Mouse (Mus musculus): ENCODE measurements at regions not wholly inside any gene's neighbourhood (a gene's known extent, or its start where the extent isn't known, plus 50 kb on each side); places are given as distances from the start of the nearest gene placed in this dataset.

GRCm38 (mm10) chr1:56453756-56454155 lies 183.5 kb downstream of the Hsfy2 start:
- no peaks in the 10 kb centered on the region for H3K27me3 ChIP-seq (replicated peaks)
- no peaks in the 10 kb centered on the region for H3K4me1 ChIP-seq
- H3K4me3 ChIP-seq (replicated peaks) = no peak overlapping the region
- H3K27ac ChIP-seq = no peak overlapping the region
- no peaks in the 10 kb centered on the region for H3K9me3 ChIP-seq
- 67% methylated on average over 3 of the region's 3 CpGs for WGBS
- H3K9ac ChIP-seq = no peak overlapping the region
- H3K4me2 ChIP-seq = no peak overlapping the region
- no peaks in the 10 kb centered on the region for H3K36me3 ChIP-seq
- no peak for ATAC-seq (ENCODE audit: insufficient read depth, low FRiP score, low read depth)

- Histone ChIP-seq H3K27me3 (replicated peaks) (no peaks in the 10 kb centered on the region), H3K36me3 (no peaks in the 10 kb centered on the region), H3K4me1 (no peaks in the 10 kb centered on the region), H3K4me3 (replicated peaks) (no peak overlapping the region), H3K27ac (no peak overlapping the region), H3K9ac (no peak overlapping the region), H3K9me3 (no peaks in the 10 kb centered on the region), H3K4me2 (no peak overlapping the region)
- ATAC-seq (ENCODE audit: insufficient read depth, low FRiP score, low read depth) = no peak
- 63% methylated on average over 1 of the region's 1 CpGs for WGBS
These were observed 194.4 kb downstream of the Hsfy2 start for GRCm38 (mm10) chr1:56442835-56443234.

GRCm38 (mm10) chr1:56406786-56407185 lies 230.4 kb downstream of the Hsfy2 start:
- no peak overlapping the region for H3K4me2 ChIP-seq
- 75% methylated on average over 1 of the region's 1 CpGs for WGBS
- no peak overlapping the region for H3K4me3 ChIP-seq (replicated peaks)
- no peaks in the 10 kb centered on the region for H3K27me3 ChIP-seq (replicated peaks)
- H3K27ac ChIP-seq = no peak overlapping the region
- no peaks in the 10 kb centered on the region for H3K9me3 ChIP-seq
- H3K36me3 ChIP-seq = no peaks in the 10 kb centered on the region
- no peak for ATAC-seq (ENCODE audit: insufficient read depth, low FRiP score, low read depth)
- H3K9ac ChIP-seq = no peak overlapping the region
- H3K4me1 ChIP-seq = no peaks in the 10 kb centered on the region

GRCm38 (mm10) chr1:56403351-56403750 lies 233.9 kb downstream of the Hsfy2 start:
- Histone ChIP-seq H3K4me1 (no peaks in the 10 kb centered on the region), H3K4me3 (replicated peaks) (no peak overlapping the region), H3K27ac (no peak overlapping the region), H3K36me3 (no peaks in the 10 kb centered on the region), H3K9ac (no peak overlapping the region), H3K4me2 (no peak overlapping the region), H3K9me3 (no peaks in the 10 kb centered on the region), H3K27me3 (replicated peaks) (no peaks in the 10 kb centered on the region)
- no peak for ATAC-seq (ENCODE audit: insufficient read depth, low FRiP score, low read depth)
- WGBS = 79% methylated on average over 2 of the region's 2 CpGs

DNA sequence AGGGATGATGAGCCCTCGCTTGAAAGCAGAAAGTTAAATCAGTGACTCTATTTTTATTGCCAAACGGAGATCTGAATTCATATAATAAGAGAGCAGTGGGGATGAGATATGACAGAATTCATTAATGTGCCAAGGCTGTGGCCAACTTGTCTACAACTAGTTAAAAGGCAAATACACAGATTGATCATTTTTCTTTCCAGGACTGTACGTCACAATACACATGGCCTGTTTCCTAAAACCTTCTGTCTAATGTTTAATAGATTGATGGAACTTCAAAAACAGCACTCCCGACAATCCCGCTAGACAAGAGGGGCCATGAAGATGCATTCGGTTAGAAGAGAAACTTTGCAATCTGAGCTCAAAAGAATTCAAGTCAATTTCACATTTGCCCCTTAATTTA lies 241.4 kb downstream of the Hsfy2 start:
- Histone ChIP-seq H3K9me3 (no peaks in the 10 kb centered on the region), H3K27ac (no peak overlapping the region), H3K27me3 (replicated peaks) (no peaks in the 10 kb centered on the region), H3K36me3 (no peaks in the 10 kb centered on the region), H3K9ac (no peak overlapping the region), H3K4me2 (no peak overlapping the region), H3K4me3 (replicated peaks) (no peak overlapping the region), H3K4me1 (no peaks in the 10 kb centered on the region)
- WGBS = 68% methylated on average over 6 of the region's 6 CpGs
- ATAC-seq (ENCODE audit: insufficient read depth, low FRiP score, low read depth) = no peak

DNA sequence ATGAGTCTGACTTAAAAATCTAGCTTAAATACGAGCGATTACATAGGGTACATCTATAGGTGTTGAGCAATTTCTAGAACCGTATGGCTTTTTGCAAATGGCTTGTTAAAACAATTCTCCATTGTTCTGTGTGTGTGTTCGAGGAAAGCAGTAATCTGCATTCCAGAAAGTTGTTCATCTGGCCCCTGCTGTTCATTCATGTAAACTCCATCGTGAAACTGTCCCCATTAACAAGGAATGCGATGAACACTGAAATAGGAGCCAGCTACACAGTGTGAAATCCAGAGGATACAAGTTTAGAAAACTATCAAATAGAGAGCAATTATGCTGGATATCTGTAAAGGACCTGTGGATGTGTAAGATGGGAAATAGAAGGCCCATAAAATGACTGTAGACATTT lies 250.1 kb downstream of the Hsfy2 start:
- Histone ChIP-seq H3K4me1 (no peaks in the 10 kb centered on the region), H3K9me3 (no peaks in the 10 kb centered on the region), H3K9ac (no peak overlapping the region), H3K4me2 (no peak overlapping the region), H3K36me3 (no peaks in the 10 kb centered on the region), H3K4me3 (replicated peaks) (no peak overlapping the region), H3K27ac (no peak overlapping the region), H3K27me3 (replicated peaks) (no peaks in the 10 kb centered on the region)
- WGBS = 60% methylated on average over 6 of the region's 6 CpGs
- no peak for ATAC-seq (ENCODE audit: insufficient read depth, low FRiP score, low read depth)

GRCm38 (mm10) chr1:56366319-56366718 lies 270.9 kb downstream of the Hsfy2 start:
- no peak overlapping the region for H3K9ac ChIP-seq
- WGBS = 67% methylated on average over 2 of the region's 2 CpGs
- no peaks in the 10 kb centered on the region for H3K36me3 ChIP-seq
- H3K4me3 ChIP-seq (replicated peaks) = no peak overlapping the region
- H3K4me2 ChIP-seq = no peak overlapping the region
- no peaks in the 10 kb centered on the region for H3K27me3 ChIP-seq (replicated peaks)
- H3K9me3 ChIP-seq = no peaks in the 10 kb centered on the region
- H3K4me1 ChIP-seq = no peaks in the 10 kb centered on the region
- no peak for ATAC-seq (ENCODE audit: insufficient read depth, low FRiP score, low read depth)
- H3K27ac ChIP-seq = no peak overlapping the region

- no peak for ATAC-seq (ENCODE audit: insufficient read depth, low FRiP score, low read depth)
- Histone ChIP-seq H3K27ac (no peak overlapping the region), H3K4me3 (replicated peaks) (no peak overlapping the region), H3K36me3 (no peaks in the 10 kb centered on the region), H3K9ac (no peak overlapping the region), H3K9me3 (no peaks in the 10 kb centered on the region), H3K4me2 (no peak overlapping the region), H3K4me1 (no peaks in the 10 kb centered on the region), H3K27me3 (replicated peaks) (no peaks in the 10 kb centered on the region)
- 77% methylated on average over 5 of the region's 5 CpGs for WGBS
These were observed 276.4 kb downstream of the Hsfy2 start for GRCm38 (mm10) chr1:56360857-56361256.

- H3K36me3 ChIP-seq = no peaks in the 10 kb centered on the region
- no peaks in the 10 kb centered on the region for H3K27me3 ChIP-seq (replicated peaks)
- ATAC-seq (ENCODE audit: insufficient read depth, low FRiP score, low read depth) = no peak
- WGBS = 60% methylated on average over 4 of the region's 4 CpGs
- no peak overlapping the region for H3K4me2 ChIP-seq
- no peak overlapping the region for H3K4me3 ChIP-seq (replicated peaks)
- no peak overlapping the region for H3K9ac ChIP-seq
- no peak overlapping the region for H3K27ac ChIP-seq
- no peaks in the 10 kb centered on the region for H3K4me1 ChIP-seq
- H3K9me3 ChIP-seq = no peaks in the 10 kb centered on the region
These were observed 290.6 kb downstream of the Hsfy2 start for GRCm38 (mm10) chr1:56346638-56347037.

DNA sequence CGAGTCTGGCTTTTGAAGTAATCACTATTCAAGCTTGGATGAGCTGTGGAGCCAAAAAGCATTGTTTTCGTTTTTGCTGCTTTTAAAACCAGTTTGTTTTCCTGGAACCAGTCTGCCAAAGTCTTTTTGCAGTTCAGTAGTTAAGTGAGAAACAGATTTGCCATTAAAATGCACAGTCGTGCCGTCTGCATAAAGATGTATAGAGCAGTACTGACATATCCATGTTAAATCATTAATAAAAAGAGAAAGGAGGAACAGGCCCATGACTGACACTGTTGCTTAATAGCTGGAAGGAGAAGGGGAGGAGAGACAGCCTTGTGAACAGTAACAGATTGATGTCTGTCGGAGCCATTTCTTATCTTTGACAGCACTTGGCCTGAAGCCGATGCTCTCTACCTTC lies 292.3 kb downstream of the Hsfy2 start:
- no peak for ATAC-seq (ENCODE audit: insufficient read depth, low FRiP score, low read depth)
- no peak overlapping the region for H3K4me2 ChIP-seq
- no peaks in the 10 kb centered on the region for H3K27me3 ChIP-seq (replicated peaks)
- no peak overlapping the region for H3K9ac ChIP-seq
- H3K9me3 ChIP-seq = no peaks in the 10 kb centered on the region
- H3K4me3 ChIP-seq (replicated peaks) = no peak overlapping the region
- WGBS = 67% methylated on average over 6 of the region's 6 CpGs
- no peaks in the 10 kb centered on the region for H3K36me3 ChIP-seq
- H3K27ac ChIP-seq = no peak overlapping the region
- no peaks in the 10 kb centered on the region for H3K4me1 ChIP-seq

DNA sequence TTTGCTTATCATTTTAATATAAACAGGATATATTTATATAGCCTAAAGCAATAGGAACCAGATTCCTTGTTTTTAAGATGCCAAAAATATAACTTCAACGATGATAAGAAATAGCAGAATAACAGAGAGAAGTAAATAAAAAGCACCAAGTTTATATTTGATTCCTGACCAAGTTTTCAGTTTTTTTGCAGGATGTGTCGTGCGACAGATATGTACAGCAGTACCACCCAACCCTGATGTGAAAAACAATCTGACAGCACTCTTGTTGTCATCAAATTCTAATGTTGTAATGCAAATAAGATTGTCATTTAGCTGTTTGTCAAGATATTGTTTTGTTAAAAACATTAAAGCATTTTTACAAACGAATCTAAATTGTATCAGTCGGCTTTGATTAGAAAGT lies 309.9 kb downstream of the Hsfy2 start:
- no peaks in the 10 kb centered on the region for H3K9me3 ChIP-seq
- H3K36me3 ChIP-seq = no peaks in the 10 kb centered on the region
- H3K4me3 ChIP-seq (replicated peaks) = no peak overlapping the region
- H3K27ac ChIP-seq = no peak overlapping the region
- no peaks in the 10 kb centered on the region for H3K27me3 ChIP-seq (replicated peaks)
- 79% methylated on average over 5 of the region's 5 CpGs for WGBS
- no peaks in the 10 kb centered on the region for H3K4me1 ChIP-seq
- H3K4me2 ChIP-seq = no peak overlapping the region
- ATAC-seq (ENCODE audit: insufficient read depth, low FRiP score, low read depth) = no peak
- no peak overlapping the region for H3K9ac ChIP-seq

GRCm38 (mm10) chr1:56308586-56308985 lies 328.6 kb downstream of the Hsfy2 start:
- 66% methylated on average over 3 of the region's 3 CpGs for WGBS
- Histone ChIP-seq H3K27ac (no peak overlapping the region), H3K9me3 (no peaks in the 10 kb centered on the region), H3K27me3 (replicated peaks) (no peaks in the 10 kb centered on the region), H3K4me2 (no peak overlapping the region), H3K4me3 (replicated peaks) (no peak overlapping the region), H3K9ac (no peak overlapping the region), H3K36me3 (no peaks in the 10 kb centered on the region), H3K4me1 (no peaks in the 10 kb centered on the region)
- no peak for ATAC-seq (ENCODE audit: insufficient read depth, low FRiP score, low read depth)

- Histone ChIP-seq H3K9me3 (no peaks in the 10 kb centered on the region), H3K4me2 (no peak overlapping the region), H3K27ac (no peak overlapping the region), H3K4me1 (no peaks in the 10 kb centered on the region), H3K4me3 (replicated peaks) (no peak overlapping the region), H3K27me3 (replicated peaks) (no peaks in the 10 kb centered on the region), H3K9ac (no peak overlapping the region), H3K36me3 (no peaks in the 10 kb centered on the region)
- WGBS = 57% methylated on average over 2 of the region's 2 CpGs
- no peak for ATAC-seq (ENCODE audit: insufficient read depth, low FRiP score, low read depth)
These were observed 342.8 kb downstream of the Hsfy2 start for GRCm38 (mm10) chr1:56294391-56294790.

Data from stomach, embryonic 15.5 days (tissue).